Mouse (Mus musculus): ENCODE measurements around the gene Ttc26. TPM values are rescaled to one million over a fixed set of nuclear protein-coding genes. Genes with fewer than 3 reads are reported as not detected.
"Not testable (repeated sequence)": the region's sequence is repeated elsewhere in the genome, so short reads cannot be mapped to it uniquely, and the experiment has no call there.

Gene Ttc26
- polyA plus RNA-seq, 1 experiment from 2014 or later = 5.8 TPM

DNA sequence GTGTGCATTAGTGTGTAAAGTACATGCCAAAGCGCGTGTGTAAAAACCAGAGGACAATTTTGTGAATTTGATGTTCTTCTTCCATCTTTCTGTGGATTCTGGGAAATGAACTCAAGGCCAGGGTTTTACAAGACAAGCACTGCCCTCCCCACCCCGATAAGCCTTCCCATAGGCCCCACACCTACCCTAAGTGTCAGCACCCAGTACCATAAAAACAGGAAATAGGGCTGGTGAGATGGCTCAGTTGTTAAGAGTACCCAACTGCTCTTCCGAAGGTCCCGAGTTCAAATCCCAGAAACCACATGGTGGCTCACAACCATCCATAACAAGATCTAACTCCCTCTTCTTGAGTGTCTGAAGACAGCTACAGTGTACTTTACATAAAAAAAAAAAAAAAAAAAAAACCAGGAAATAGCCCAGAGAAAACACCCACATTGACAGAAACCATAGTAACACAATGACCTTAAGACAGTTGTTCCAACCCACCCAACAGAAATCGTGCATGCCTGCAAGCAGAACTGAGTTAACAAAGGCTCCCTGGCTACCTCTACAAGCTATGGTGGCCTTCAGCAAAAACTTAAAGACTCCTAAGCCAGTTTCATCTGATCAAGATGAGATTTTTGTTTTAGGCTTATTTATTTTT, 32.3 kb upstream of the Ttc26 start:
- H3K4me3 ChIP-seq (replicated peaks) = no peak overlapping the region

DNA sequence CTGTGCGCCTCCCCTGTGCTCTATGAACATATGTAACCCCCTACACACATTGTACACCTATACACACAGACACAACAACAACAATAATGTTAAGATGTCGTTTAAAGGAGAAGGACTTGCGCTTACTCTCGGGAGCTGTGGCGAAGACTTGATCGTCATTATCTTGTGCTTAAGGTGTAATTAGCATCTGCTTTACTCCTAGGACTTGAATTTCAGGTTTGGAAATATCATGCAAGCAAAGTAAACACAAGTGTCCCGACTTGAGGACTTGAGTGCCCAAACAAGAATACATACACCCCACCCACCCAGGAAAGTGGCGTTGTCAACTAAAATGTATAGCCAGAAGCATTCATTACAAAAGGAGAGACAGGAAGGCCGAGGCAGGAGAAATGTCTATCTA, 31.5 kb upstream of the Ttc26 start:
- Histone ChIP-seq H3K27ac (no peak overlapping the region), H3K4me3 (replicated peaks) (no peak overlapping the region), H3K4me1 (no peaks in the 10 kb centered on the region; the same call in 1 of the 2 replicates), H3K9me3 (no peaks in the 10 kb centered on the region), H3K36me3 (no peaks in the 10 kb centered on the region), H3K9ac (no peak overlapping the region), H3K4me2 (no peak overlapping the region), H3K27me3 (replicated peaks) (peaks cover 14% of the 10 kb centered on the region)
- no peak for ATAC-seq (ENCODE audit: insufficient read depth, low FRiP score, low read depth)
- WGBS = 65% methylated on average over 9 of the region's 9 CpGs

More for the DNA sequence above, 32.3 kb upstream of the Ttc26 start:
- no peak overlapping the region for H3K27ac ChIP-seq
- no peaks in the 10 kb centered on the region for H3K9me3 ChIP-seq
- H3K4me2 ChIP-seq = no peak overlapping the region
- no peaks in the 10 kb centered on the region; the same call in 1 of the 2 replicates for H3K4me1 ChIP-seq
- H3K36me3 ChIP-seq = no peaks in the 10 kb centered on the region
- WGBS = 89% methylated on average over 6 of the region's 6 CpGs
- ATAC-seq (ENCODE audit: insufficient read depth, low FRiP score, low read depth) = no peak
- peaks cover 14% of the 10 kb centered on the region for H3K27me3 ChIP-seq (replicated peaks)
- H3K9ac ChIP-seq = no peak overlapping the region

DNA sequence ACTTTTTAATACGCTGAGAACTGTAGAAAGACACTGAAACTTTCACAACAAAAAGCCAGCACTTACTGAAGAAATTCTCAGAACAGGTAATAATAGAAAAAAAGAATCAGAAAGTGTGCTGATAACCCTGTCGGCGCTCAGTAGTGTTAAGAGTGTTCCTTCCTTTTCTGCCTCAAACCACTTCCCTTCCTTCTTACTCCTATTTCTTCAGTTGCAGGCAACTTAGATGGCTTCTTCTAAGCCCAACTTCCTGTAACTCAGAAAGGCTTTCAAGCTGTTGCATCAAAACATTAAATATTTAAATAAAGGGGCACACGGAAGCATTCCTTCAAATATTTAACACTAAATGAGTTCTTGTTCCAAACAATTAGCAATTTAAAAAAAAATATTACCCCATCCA, 29.3 kb upstream of the Ttc26 start:
- Histone ChIP-seq H3K9me3 (no peaks in the 10 kb centered on the region), H3K27me3 (replicated peaks) (peaks cover 18% of the 10 kb centered on the region), H3K9ac (no peak overlapping the region), H3K36me3 (no peaks in the 10 kb centered on the region), H3K27ac (no peak overlapping the region), H3K4me2 (no peak overlapping the region), H3K4me3 (replicated peaks) (no peak overlapping the region), H3K4me1 (peaks cover 5% of the 10 kb centered on the region; the same call in 1 of the 2 replicates)
- no peak for ATAC-seq (ENCODE audit: insufficient read depth, low FRiP score, low read depth)
- 68% methylated on average over 4 of the region's 4 CpGs for WGBS

DNA sequence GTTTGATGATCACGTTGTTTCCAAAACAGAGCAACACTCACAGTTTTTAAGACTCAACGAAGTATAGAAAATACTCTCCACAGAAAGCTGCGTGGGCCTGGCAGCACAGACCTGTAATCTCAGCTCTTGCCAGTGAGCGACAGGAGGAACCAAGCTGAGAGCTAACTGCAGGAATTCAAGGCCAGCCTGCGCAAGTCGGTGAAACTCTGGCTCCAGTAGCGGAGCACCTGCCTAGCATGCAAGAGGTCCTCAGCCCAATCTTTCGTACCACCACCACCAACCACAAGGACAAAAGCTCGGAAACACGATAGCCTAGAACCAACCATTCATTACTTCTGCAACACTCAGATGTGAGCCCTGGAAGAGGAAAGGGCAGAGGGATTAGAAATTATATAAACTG, 28.8 kb upstream of the Ttc26 start:
- peaks cover 5% of the 10 kb centered on the region; the same call in 1 of the 2 replicates for H3K4me1 ChIP-seq
- no peaks in the 10 kb centered on the region for H3K9me3 ChIP-seq
- no peak overlapping the region for H3K27ac ChIP-seq
- WGBS = 28% methylated on average over 10 of the region's 10 CpGs
- H3K27me3 ChIP-seq (replicated peaks) = peaks cover 18% of the 10 kb centered on the region
- H3K36me3 ChIP-seq = no peaks in the 10 kb centered on the region
- H3K4me3 ChIP-seq (replicated peaks) = peak overlapping the region; percentile 70
- no peak for ATAC-seq (ENCODE audit: insufficient read depth, low FRiP score, low read depth)
- no peak overlapping the region for H3K9ac ChIP-seq
- peak overlapping the region; percentile 76; the same call in 1 of the 2 replicates for H3K4me2 ChIP-seq

DNA sequence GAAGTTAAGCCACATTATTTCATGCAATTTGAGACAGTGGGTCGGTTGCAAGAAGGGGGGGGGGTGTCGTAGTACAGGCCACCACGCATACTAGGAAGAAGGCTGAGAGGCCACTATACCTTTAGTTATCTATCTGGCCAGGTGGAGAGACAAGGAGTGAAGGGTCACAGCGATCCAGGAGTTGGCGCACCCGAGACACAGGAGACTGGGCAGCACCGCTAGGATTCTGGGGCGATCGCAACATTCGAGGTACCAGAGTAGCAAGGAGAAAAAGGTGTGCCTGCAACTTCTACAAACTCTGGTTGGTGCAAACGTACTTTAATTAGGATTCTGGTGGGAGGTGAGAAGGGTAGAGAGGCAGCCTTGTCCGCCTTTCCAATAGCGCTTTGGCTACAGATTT, 28.1 kb upstream of the Ttc26 start:
- no peak for ATAC-seq (ENCODE audit: insufficient read depth, low FRiP score, low read depth)

DNA sequence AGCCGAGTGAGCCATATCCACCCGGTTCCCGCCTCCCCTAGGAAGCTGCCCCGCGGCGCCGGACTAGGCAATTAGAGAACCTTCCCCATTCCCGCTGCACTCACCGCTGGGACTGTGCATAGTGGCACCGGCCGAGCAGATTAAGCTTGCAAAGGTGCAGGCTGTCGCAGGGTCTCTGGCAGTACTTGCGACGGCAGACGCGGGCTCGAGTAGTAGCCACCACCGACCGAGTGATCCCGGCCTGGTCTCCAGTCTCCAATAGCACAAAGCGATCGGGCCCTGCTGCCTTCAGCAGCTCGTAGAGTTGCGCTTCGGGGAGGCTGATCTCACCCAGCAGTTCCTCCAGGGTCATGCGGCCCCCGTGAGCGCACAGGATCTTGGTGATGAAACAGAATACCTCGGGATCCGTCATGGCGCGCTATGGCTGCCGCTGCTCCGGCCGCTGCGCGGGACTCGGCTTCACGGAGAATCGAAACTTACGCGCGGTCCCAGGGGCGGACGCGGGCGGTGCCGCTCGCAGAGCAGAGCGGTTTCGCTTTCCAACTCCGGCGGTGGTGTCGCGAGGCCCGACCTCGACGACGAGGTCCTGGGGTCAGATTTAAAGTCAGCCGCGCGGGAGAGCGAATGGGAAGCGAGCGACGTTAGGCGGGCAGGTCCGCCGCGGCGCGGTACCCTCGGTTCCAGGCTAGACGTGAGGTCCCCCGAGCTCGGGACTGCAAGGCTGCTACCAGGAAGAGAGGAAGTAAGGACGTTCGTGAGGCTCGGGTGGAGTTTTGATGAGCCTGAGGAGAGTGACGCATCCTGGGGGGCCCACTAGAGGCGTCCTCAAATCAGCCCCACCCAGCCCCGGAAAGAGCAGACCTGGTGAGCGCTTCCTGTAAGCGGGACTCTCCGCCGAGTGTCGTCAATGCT, 27.2 kb upstream of the Ttc26 start, which contains the start of gene Zc3hav1:
Zc3hav1 (minus strand) TSS at position 793 of the 912 bp plus-strand sequence.
- H3K9ac ChIP-seq = peak within 1 kb of the TSS; percentile 48; the same call in 1 of the 2 replicates
- peak within 1 kb of the TSS; percentile 70 for H3K4me3 ChIP-seq (replicated peaks)
- ATAC-seq (ENCODE audit: insufficient read depth, low FRiP score, low read depth) = peak; percentile 91
- WGBS = under 1% methylated on average over 87 of the region's 87 CpGs
- H3K36me3 ChIP-seq = no peaks in the 10 kb centered on the region
- H3K4me2 ChIP-seq = peak within 1 kb of the TSS; percentile 76
- H3K4me1 ChIP-seq = peaks cover 5% of the 10 kb centered on the region; the same call in 1 of the 2 replicates
- H3K9me3 ChIP-seq = no peaks in the 10 kb centered on the region
- H3K27me3 ChIP-seq (replicated peaks) = peaks cover 18% of the 10 kb centered on the region
- H3K27ac ChIP-seq = peak within 1 kb of the TSS; percentile 82

More for the DNA sequence above, 28.1 kb upstream of the Ttc26 start:
- H3K27ac ChIP-seq = no peak overlapping the region
- H3K4me2 ChIP-seq = peak overlapping the region; percentile 76
- WGBS = 14% methylated on average over 13 of the region's 13 CpGs
- no peaks in the 10 kb centered on the region for H3K36me3 ChIP-seq
- no peak overlapping the region for H3K9ac ChIP-seq
- H3K4me3 ChIP-seq (replicated peaks) = peak overlapping the region; percentile 70
- H3K4me1 ChIP-seq = peaks cover 5% of the 10 kb centered on the region; the same call in 1 of the 2 replicates
- peaks cover 18% of the 10 kb centered on the region for H3K27me3 ChIP-seq (replicated peaks)
- H3K9me3 ChIP-seq = no peaks in the 10 kb centered on the region

DNA sequence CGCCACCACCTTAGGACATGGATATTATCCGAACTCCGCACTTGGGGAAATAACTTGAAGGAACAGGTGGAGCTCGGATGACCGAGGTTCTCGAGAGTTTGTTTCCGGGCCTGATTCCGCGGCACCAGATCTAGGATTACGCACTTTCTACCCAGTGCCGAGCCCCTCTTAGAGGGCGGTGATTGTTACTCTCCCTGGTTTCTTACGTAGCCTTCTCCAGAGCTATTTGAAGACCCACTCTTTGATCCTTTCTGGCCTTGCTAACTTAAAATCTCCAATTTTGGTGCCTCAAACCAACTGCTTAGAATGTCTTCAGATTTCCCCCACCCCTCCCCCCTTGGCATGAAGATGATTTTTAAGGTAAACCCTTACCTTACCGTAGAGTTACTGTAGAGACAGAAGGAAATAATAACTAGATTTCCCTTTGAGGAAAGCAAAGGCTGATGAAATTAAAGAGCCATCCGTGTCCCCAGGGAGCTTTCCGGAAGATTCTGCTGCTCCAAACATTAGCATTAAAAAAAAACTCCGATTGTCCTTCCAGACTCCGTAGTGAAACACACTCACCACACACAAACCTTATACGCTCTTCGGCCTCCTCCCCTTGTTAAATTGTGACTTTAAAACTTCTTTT, 26.4 kb upstream of the Ttc26 start:
- Histone ChIP-seq H3K9me3 (no peaks in the 10 kb centered on the region), H3K9ac (no peak overlapping the region), H3K4me1 (peaks cover 5% of the 10 kb centered on the region; the same call in 1 of the 2 replicates), H3K4me3 (replicated peaks) (peak overlapping the region; percentile 70), H3K36me3 (no peaks in the 10 kb centered on the region), H3K4me2 (peak overlapping the region; percentile 76), H3K27ac (peak overlapping the region; percentile 82), H3K27me3 (replicated peaks) (peaks cover 18% of the 10 kb centered on the region)
- peak; percentile 20; the same call in 1 of the 2 replicates for ATAC-seq (ENCODE audit: insufficient read depth, low FRiP score, low read depth)
- WGBS = 4% methylated on average over 20 of the region's 20 CpGs

DNA sequence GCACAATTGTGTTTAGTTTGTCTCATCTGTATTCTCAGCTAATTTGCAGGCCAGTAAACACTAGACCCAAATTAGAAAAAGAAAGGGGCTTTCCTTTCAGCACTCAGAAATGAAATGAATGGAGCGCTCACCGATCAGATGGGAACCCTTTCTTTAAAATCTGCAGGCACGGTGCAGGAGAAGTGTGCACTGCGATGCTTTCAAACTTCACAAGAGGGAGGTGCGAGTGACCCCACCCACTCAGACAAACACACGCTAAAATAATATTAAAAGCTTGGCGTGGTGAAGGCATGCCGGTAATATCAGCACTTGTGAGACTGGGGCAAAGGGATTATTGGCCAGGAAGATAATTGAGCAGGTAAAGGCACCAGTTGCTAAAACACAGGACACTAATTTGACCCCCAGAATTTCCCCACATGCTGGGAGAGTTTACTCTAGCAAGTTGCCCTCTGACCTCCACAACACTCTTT, 25.9 kb upstream of the Ttc26 start:
- peak overlapping the region; percentile 70 for H3K4me3 ChIP-seq (replicated peaks)
- H3K36me3 ChIP-seq = no peaks in the 10 kb centered on the region
- 6% methylated on average over 8 of the region's 8 CpGs for WGBS
- ATAC-seq (ENCODE audit: insufficient read depth, low FRiP score, low read depth) = no peak
- no peak overlapping the region for H3K9ac ChIP-seq
- H3K27me3 ChIP-seq (replicated peaks) = peaks cover 18% of the 10 kb centered on the region
- H3K4me1 ChIP-seq = peaks cover 5% of the 10 kb centered on the region; the same call in 1 of the 2 replicates
- H3K4me2 ChIP-seq = peak overlapping the region; percentile 76
- H3K9me3 ChIP-seq = no peaks in the 10 kb centered on the region
- no peak overlapping the region for H3K27ac ChIP-seq

DNA sequence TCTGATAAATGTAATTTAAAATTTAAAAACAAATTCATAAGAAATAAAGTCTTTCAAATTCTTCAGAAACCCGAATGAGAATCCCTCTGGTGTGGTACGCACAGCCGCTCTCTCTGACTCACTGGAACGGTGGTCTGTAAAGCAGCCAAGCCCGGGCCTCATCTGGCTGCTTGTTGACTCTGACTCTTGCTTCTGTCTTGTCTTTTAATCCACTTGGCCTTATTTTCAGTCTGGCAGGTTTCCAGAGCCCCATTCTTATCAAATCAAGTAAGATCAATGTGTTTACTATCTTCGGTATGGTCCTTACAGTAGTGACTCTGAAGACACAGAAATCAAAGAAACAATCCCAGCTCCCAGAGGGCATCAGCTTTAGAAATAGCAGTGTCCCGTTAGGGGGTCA, 25.4 kb upstream of the Ttc26 start:
- Histone ChIP-seq H3K9ac (no peak overlapping the region), H3K9me3 (no peaks in the 10 kb centered on the region), H3K27ac (no peak overlapping the region), H3K27me3 (replicated peaks) (peaks cover 15% of the 10 kb centered on the region), H3K36me3 (no peaks in the 10 kb centered on the region), H3K4me2 (no peak overlapping the region), H3K4me1 (peaks cover 5% of the 10 kb centered on the region; the same call in 1 of the 2 replicates), H3K4me3 (replicated peaks) (no peak overlapping the region)
- ATAC-seq (ENCODE audit: insufficient read depth, low FRiP score, low read depth) = no peak
- 26% methylated on average over 7 of the region's 7 CpGs for WGBS

DNA sequence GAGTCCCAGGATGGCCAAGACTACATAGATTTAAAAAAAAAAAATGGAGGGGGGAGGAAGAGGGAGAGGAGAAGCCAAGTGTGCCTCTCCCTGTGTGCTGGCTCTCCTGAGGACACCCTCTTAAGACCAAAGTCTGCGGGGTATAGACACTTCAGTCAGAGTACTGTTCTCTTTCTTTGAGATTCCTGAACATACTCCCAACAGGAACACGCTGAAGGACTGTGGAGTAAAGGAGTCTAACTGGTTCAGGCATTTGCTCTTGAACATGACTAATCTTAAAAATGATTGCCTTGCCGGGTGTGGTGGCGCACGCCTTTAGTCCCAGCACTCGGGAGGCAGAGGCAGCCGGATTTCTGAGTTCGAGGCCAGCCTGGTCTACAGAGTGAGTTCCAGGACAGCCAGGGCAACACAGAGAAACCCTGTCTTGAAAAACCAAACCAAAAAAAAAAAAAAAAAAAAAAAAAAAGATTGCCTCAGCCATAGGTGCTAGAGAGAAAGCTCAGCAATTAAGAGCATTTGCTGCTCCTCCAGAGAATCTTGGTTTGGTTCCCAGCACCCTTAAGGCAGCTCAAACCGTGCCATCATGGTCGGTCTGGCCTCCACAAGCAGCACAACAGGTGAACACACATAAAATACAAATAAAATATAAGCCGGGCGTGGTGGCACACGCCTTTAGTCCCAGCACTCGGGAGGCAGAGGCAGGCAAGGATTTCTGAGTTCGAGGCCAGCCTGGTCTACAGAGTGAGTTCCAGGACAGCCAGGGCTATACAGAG, 24.4 kb upstream of the Ttc26 start:
- not testable (repeated sequence) for H3K9me3 ChIP-seq; H3K9ac ChIP-seq; H3K4me2 ChIP-seq; H3K27ac ChIP-seq; H3K36me3 ChIP-seq; H3K4me1 ChIP-seq; H3K4me3 ChIP-seq (replicated peaks); ATAC-seq (ENCODE audit: insufficient read depth, low FRiP score, low read depth)
- H3K27me3 ChIP-seq (replicated peaks) = peaks cover 11% of the 10 kb centered on the region
- 71% methylated on average over 15 of the region's 15 CpGs for WGBS
